Mouse (Mus musculus) midbrain, postnatal 0 days (tissue): ENCODE results near the gene Amz1. TPM values are rescaled to one million over a fixed set of nuclear protein-coding genes. Genes with fewer than 3 reads are reported as not detected.

Experiments
- ATAC-seq: fragments of 200-750 bp; cut with Nextera tagmentation; 2 replicates; pipeline ENCODE4 v1.8.0; 2017; ENCODE audit warnings: moderate number of reproducible peaks, mild to moderate bottlenecking, moderate TSS enrichment, moderate library complexity; ENCODE audit not compliant: low FRiP score
- DNase-seq: peaks from one replicate; pipeline ENCODE4 v3.0.0-alpha.2; 2015; ENCODE audit warnings: low spot score
- H3K27ac ChIP-seq: fragments of 300-500 bp; sonication (generic); 2 replicates; pipeline ENCODE4 v1.5.1; 2014; ENCODE audit warnings: low read depth, mild to moderate bottlenecking, low read length, mixed read lengths
- H3K27me3 ChIP-seq: fragments of 300-500 bp; sonication (generic); 2 replicates; pipeline ENCODE4 v1.6.1; 2014; ENCODE audit warnings: low read length, control low read depth, mixed read lengths; ENCODE audit not compliant: insufficient read depth
- H3K36me3 ChIP-seq: fragments of 300-500 bp; sonication (generic); 2 replicates; pipeline ENCODE4 v1.6.1; 2014; ENCODE audit warnings: low read length, control low read depth, mixed read lengths; ENCODE audit not compliant: insufficient read depth
- H3K4me1 ChIP-seq: fragments of 300-500 bp; sonication (generic); 2 replicates; pipeline ENCODE4 v1.6.1; 2014; ENCODE audit warnings: mild to moderate bottlenecking, control low read depth, antibody characterized with exemption, low read length, mixed read lengths; ENCODE audit not compliant: insufficient read depth
- H3K4me2 ChIP-seq: fragments of 300-500 bp; sonication (generic); 2 replicates; pipeline ENCODE4 v1.6.1; 2014; ENCODE audit warnings: low read depth, mild to moderate bottlenecking, low read length, mixed read lengths; ENCODE audit not compliant: poor library complexity, severe bottlenecking
- H3K4me3 ChIP-seq: fragments of 300-500 bp; sonication (generic); 2 replicates; pipeline ENCODE4 v1.5.1; 2014; ENCODE audit warnings: low read depth, mild to moderate bottlenecking, low read length, moderate library complexity
- H3K9ac ChIP-seq: fragments of 300-500 bp; sonication (generic); replicated peaks from 2 replicates; pipeline ENCODE4 v1.6.1; 2014; ENCODE audit warnings: mild to moderate bottlenecking, low read length, moderate library complexity, mixed read lengths; ENCODE audit not compliant: poor library complexity, severe bottlenecking
- H3K9me3 ChIP-seq: fragments of 300-500 bp; sonication (generic); 2 replicates; pipeline ENCODE4 v1.6.1; 2016; ENCODE audit warnings: low read length, control low read depth
- CTCF ChIP-seq: IDR thresholded peaks from 2 replicates; pipeline ENCODE4 v1.5.1; 2016; ENCODE audit warnings: antibody characterized with exemption, mild to moderate bottlenecking
- WGBS: fragments of 180-500 bp; shearing (Covaris S2); extraction: QIAGEN DNeasy Blood & Tissue Kit; methylation state at CpG from one replicate; pipeline ENCODE4 v1.1.7; 2014; 5-methylcytosine and 5-hydroxymethylcytosine counted together
- polyA plus RNA-seq: library from polyadenylated mRNA; unstranded; fragments of >200 nt; fragmentation: Nextera tagmentation; extraction: Ambion mirVana; gene quantifications from 2 replicates; pipeline ENCODE4 v1.2.1, GENCODE M21; 2015
- total RNA-seq: library from RNA; depleted of rRNA; stranded (reverse); fragments of >200 nt; gene quantifications from 2 replicates; pipeline ENCODE4 v1.2.3, GENCODE M21; 2014

Amz1 gene
- total and polyA plus RNA-seq, 2 experiments from 2014 or later = 14.9 to 15.6 TPM

DNA sequence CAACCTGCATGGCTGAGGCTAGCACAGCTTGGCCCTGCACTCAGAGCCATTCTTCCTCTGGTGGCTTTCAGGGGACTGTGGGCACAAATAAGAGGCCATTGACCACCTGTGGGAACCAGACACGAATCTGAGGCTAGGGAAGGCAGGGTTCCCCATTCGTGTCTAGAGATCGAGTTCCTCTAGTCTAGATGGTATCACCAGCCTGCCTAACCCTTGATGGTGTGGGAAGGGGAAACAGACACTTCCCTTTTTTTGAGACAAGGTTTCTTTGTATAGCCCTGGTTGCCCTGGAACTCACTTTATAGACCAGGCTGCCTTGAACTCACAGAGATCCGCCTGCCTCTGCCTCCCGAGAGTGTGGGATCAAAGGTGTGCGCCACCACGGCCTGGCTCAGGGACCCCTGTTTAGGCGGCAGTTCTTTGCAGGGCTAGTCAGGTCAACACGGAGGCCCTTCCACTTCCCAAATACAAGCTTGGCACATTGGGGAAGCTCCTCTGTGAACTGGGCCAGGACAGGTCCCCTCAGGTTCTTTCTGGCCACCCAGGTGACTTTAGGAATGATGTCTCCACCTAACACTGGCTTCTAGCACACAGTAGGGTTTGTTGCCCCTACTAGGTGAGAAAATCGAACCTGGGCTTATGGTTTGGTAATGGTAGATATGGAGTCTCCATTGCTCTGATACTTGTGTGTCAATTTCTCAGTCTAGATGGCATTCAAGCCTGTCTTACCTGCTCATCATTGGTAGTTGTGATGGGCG, 7.3 kb downstream of the Amz1 start:
- Histone ChIP-seq H3K27me3 (peaks cover 12% of the 10 kb centered on the region), H3K4me3 (no peak overlapping the region), H3K27ac (no peak overlapping the region), H3K4me1 (no peaks in the 10 kb centered on the region), H3K4me2 (no peak overlapping the region), H3K36me3 (no peaks in the 10 kb centered on the region), H3K9ac (no peak overlapping the region), H3K9me3 (no peaks in the 10 kb centered on the region)
- DNase-seq (no peak), ATAC-seq (no peak)
- 88% methylated on average over 11 of the region's 11 CpGs for WGBS
- no peak for TF ChIP-seq CTCF

DNA sequence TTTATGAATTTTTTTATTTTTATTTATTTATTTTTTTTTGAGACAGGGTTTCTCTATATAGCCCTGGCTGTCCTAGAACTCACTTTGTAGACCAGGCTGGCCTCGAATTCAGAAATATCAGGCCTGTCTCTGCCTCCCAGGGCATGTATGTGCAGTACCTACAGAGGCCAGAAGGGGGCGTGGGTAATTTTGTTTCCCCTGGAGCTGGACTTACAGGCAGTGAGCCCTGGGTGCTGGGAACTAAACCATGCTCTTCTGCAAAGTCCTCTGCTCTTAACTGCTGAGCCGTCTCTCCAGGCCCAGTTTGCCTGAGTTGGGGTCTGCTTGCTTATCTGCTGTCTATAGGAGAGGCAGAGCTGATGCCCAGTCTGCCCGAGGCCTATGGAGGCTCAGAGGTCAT, 8.3 kb downstream of the Amz1 start:
- no peaks in the 10 kb centered on the region for H3K36me3 ChIP-seq
- no peak overlapping the region for H3K9ac ChIP-seq
- ATAC-seq (no peak), DNase-seq (no peak)
- H3K4me3 ChIP-seq = no peak overlapping the region
- H3K27ac ChIP-seq = no peak overlapping the region
- TF ChIP-seq CTCF = peak; percentile 60
- no peak overlapping the region for H3K4me2 ChIP-seq
- H3K9me3 ChIP-seq = no peaks in the 10 kb centered on the region
- 70% methylated on average over 4 of the region's 4 CpGs for WGBS
- H3K4me1 ChIP-seq = no peaks in the 10 kb centered on the region
- H3K27me3 ChIP-seq = peaks cover 15% of the 10 kb centered on the region

DNA sequence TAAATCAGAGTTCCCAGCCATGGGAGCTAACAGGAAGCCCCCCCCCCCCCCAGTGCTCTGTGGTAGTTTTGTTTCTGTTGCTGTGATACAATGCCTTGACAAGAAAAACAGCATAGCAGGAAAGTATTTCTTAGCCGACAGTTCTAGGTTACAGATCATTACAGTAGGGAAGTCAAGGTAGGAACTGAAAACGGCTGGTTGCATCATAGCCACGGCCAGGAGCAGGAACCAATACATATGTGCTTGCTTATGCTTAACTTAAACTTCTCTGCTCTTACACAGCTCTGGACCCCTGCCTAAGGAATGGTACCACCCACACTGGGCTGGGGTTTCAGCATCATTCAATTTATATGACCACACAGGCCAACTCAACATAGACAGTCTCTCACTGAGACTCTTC, 9.4 kb downstream of the Amz1 start:
- Histone ChIP-seq H3K9me3 (no peaks in the 10 kb centered on the region), H3K27me3 (peaks cover 15% of the 10 kb centered on the region), H3K36me3 (no peaks in the 10 kb centered on the region), H3K4me2 (no peak overlapping the region), H3K9ac (no peak overlapping the region), H3K4me3 (no peak overlapping the region), H3K4me1 (no peaks in the 10 kb centered on the region), H3K27ac (no peak overlapping the region)
- DNase-seq (no peak), ATAC-seq (no peak)
- WGBS = 74% methylated on average over 3 of the region's 3 CpGs
- TF ChIP-seq CTCF = no peak

DNA sequence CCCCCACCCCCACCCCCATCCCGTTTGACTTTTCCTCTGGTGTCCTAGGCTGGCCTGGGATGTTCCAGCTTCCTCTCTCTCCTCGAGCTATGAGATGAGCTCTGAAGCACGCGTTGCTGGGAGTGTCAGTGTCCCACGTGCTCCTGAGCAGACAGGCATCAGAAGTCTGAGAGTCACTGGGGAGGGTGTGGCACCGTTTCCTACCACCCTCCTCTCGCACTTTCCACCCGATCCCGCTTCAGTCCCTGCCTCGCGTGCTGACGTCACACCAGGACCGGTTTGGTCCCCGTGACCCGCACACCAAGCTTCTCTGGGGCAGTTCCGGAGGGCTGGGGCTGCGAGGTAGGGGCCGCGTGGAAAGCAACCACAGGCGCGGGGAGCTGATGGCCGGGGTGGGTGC, 11.4 kb downstream of the Amz1 start:
- under 1% methylated on average over 21 of the region's 22 CpGs for WGBS
- no peak for TF ChIP-seq CTCF
- peak overlapping the region; percentile 26 for H3K4me3 ChIP-seq
- H3K36me3 ChIP-seq = no peaks in the 10 kb centered on the region
- no peak overlapping the region for H3K27ac ChIP-seq
- peak overlapping the region; percentile 61 for H3K4me2 ChIP-seq
- H3K27me3 ChIP-seq = peaks cover 15% of the 10 kb centered on the region
- ATAC-seq (peak; percentile 35; the same call in 1 of the 2 replicates), DNase-seq (peak; percentile 21)
- H3K4me1 ChIP-seq = no peaks in the 10 kb centered on the region
- peak overlapping the region; percentile 33 for H3K9ac ChIP-seq
- H3K9me3 ChIP-seq = no peaks in the 10 kb centered on the region

DNA sequence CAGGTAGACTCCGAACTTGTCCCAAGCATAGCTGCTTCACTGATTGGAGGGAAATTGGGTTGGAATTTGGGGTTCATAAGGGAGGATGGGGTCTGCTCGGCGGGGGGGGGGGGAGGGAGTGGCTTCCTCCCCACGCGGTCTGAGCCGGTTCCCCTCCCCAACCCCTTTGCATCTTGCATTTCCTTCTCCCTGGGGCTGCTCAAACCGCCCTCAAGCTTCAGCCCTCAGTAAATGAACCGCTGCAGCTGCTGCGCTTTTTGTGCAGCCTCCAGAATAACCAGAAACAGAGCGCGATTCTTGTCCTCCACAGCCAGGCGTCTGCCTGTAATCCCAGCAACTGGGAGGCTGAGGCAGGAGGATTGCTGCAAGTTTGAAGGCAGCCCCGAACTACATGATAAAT, 12.2 kb downstream of the Amz1 start:
- H3K4me1 ChIP-seq = no peaks in the 10 kb centered on the region
- no peak for ATAC-seq
- no peak overlapping the region for H3K27ac ChIP-seq
- 20% methylated on average over 13 of the region's 13 CpGs for WGBS
- no peaks in the 10 kb centered on the region for H3K9me3 ChIP-seq
- peaks cover 15% of the 10 kb centered on the region for H3K27me3 ChIP-seq
- peak overlapping the region; percentile 61; the same call in 1 of the 2 replicates for H3K4me2 ChIP-seq
- H3K9ac ChIP-seq = no peak overlapping the region
- DNase-seq = no peak
- H3K36me3 ChIP-seq = no peaks in the 10 kb centered on the region
- TF ChIP-seq CTCF = no peak
- no peak overlapping the region; the same call in 1 of the 2 replicates for H3K4me3 ChIP-seq

DNA sequence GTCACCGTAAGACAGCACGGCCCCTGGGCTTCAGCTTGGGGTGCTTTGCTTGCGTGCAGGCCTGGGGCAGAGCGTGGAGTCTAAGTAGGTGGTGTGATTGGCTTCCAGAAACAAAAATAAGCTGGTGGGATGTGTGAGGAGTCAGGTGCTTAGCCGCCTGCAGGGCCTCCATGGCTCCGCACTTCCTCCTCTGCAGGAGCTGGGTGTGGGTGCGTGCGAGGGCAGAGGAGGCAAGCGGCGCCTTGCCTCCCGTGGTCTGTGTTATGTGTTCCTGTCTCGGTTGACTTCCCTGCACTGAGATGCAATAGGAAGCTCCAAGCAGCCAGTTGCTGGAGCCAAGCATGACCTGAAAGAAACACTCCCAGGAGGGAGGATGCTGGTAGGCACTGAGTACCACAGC, 15.9 kb downstream of the Amz1 start:
- no peak overlapping the region for H3K27ac ChIP-seq
- no peak overlapping the region for H3K9ac ChIP-seq
- WGBS = 76% methylated on average over 12 of the region's 12 CpGs
- H3K36me3 ChIP-seq = no peaks in the 10 kb centered on the region
- ATAC-seq (no peak), DNase-seq (no peak)
- no peaks in the 10 kb centered on the region for H3K9me3 ChIP-seq
- H3K4me2 ChIP-seq = no peak overlapping the region
- H3K27me3 ChIP-seq = peaks cover 12% of the 10 kb centered on the region
- no peaks in the 10 kb centered on the region for H3K4me1 ChIP-seq
- no peak overlapping the region for H3K4me3 ChIP-seq
- no peak for TF ChIP-seq CTCF
